Mouse (Mus musculus) stomach, embryonic 14.5 days (tissue): ENCODE data around the gene Wiz. TPM values are rescaled to one million over a fixed set of nuclear protein-coding genes. Genes with fewer than 3 reads are reported as not detected.

Experiments
- ATAC-seq: fragments of 200-750 bp; cut with Nextera tagmentation; 2 replicates; pipeline ENCODE4 v1.8.0; 2017; ENCODE audit warnings: low read depth, moderate TSS enrichment; ENCODE audit not compliant: insufficient number of reproducible peaks, insufficient read depth, low FRiP score
- H3K27ac ChIP-seq: fragments of 300-500 bp; sonication (generic); 2 replicates; pipeline ENCODE4 v1.5.1; 2014; ENCODE audit warnings: mild to moderate bottlenecking, low read length, moderate library complexity, mixed read lengths
- H3K27me3 ChIP-seq: fragments of 300-500 bp; sonication (generic); 2 replicates; pipeline ENCODE4 v1.6.1; 2014; ENCODE audit warnings: low read length, control low read depth, mixed read lengths; ENCODE audit not compliant: control insufficient read depth, insufficient read depth
- H3K36me3 ChIP-seq: fragments of 300-500 bp; sonication (generic); 2 replicates; pipeline ENCODE4 v1.6.1; 2014; ENCODE audit warnings: mild to moderate bottlenecking, control low read depth, low read length, moderate library complexity, mixed read lengths; ENCODE audit not compliant: control insufficient read depth, insufficient read depth
- H3K4me1 ChIP-seq: fragments of 300-500 bp; sonication (generic); 2 replicates; pipeline ENCODE4 v1.6.1; 2014; ENCODE audit warnings: low read length, control low read depth, mixed read lengths; ENCODE audit not compliant: control insufficient read depth, insufficient read depth
- H3K4me2 ChIP-seq: fragments of 300-500 bp; sonication (generic); replicated peaks from 2 replicates; pipeline ENCODE4 v1.6.1; 2014; ENCODE audit warnings: low read depth, low read length, control low read depth
- H3K4me3 ChIP-seq: fragments of 300-500 bp; sonication (generic); 2 replicates; pipeline ENCODE4 v1.5.1; 2014; ENCODE audit warnings: low read depth, low read length, control low read depth
- H3K9ac ChIP-seq: fragments of 300-500 bp; sonication (generic); replicated peaks from 2 replicates; pipeline ENCODE4 v1.6.1; 2014; ENCODE audit warnings: low read depth, mild to moderate bottlenecking, control low read depth, low read length, moderate library complexity, mixed read lengths
- H3K9me3 ChIP-seq: fragments of 300-500 bp; sonication (generic); 2 replicates; pipeline ENCODE4 v1.6.1; 2016; ENCODE audit warnings: low read depth, low read length, control low read depth; ENCODE audit not compliant: control insufficient read depth
- WGBS: fragments of 180-500 bp; shearing (Covaris S2); extraction: QIAGEN DNeasy Blood & Tissue Kit; methylation state at CpG from one replicate; pipeline ENCODE4 v1.1.7; 2014; 5-methylcytosine and 5-hydroxymethylcytosine counted together
- polyA plus RNA-seq: library from polyadenylated mRNA; unstranded; fragments of >200 nt; fragmentation: Nextera tagmentation; extraction: Ambion mirVana; gene quantifications from 2 replicates; pipeline ENCODE4 v1.2.1, GENCODE M21; 2014

Wiz gene
- 32.2 and 39.9 TPM in 2 replicates for polyA plus RNA-seq

GRCm38 (mm10) chr17:32389101-32389659 is at the start of gene Wiz:
TSS of gene Wiz (minus strand) at chr17:32389439.
- Histone ChIP-seq H3K36me3 (peaks cover 4% of the 10 kb centered on the region; the same call in 1 of the 2 replicates), H3K27ac (peak within 1 kb of the TSS; percentile 77), H3K4me2 (peak within 1 kb of the TSS; percentile 64), H3K9me3 (no peaks in the 10 kb centered on the region), H3K4me3 (peak within 1 kb of the TSS; percentile 78), H3K27me3 (peaks cover 22% of the 10 kb centered on the region), H3K9ac (peak within 1 kb of the TSS; percentile 50), H3K4me1 (no peaks in the 10 kb centered on the region)
- peak; percentile 87 for ATAC-seq
- WGBS, result under 1% methylated on average over 23 of the region's 44 CpGs

DNA sequence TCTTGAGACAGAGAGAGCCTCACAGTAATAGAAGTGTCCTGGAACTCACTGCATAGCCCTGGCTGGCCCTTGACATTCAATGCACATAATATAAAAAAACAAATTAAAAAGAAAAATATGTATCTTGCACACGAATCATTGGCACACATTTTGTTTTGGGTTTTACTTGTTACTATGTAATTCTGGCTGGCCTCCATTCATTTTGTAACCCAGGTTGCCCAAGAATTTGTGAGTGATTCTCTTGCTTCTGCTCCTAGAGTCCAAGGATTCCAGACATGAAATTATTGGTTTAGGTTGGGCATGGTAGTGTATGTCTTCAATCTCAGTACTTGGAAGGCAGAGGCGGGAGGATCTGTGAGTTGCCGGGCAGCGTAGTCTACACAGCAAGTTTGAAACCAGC is 47.9 kb upstream of the Wiz start:
- no peaks in the 10 kb centered on the region for H3K9me3 ChIP-seq
- no peak overlapping the region for H3K4me3 ChIP-seq
- ATAC-seq, result no peak
- no peaks in the 10 kb centered on the region for H3K27me3 ChIP-seq
- no peak overlapping the region for H3K9ac ChIP-seq
- WGBS, result 97% methylated on average over 4 of the region's 4 CpGs
- no peak overlapping the region for H3K27ac ChIP-seq
- H3K4me1 ChIP-seq, result no peaks in the 10 kb centered on the region
- no peak overlapping the region for H3K4me2 ChIP-seq
- no peaks in the 10 kb centered on the region for H3K36me3 ChIP-seq

- no peaks in the 10 kb centered on the region for H3K4me1 ChIP-seq
- H3K27me3 ChIP-seq, result no peaks in the 10 kb centered on the region
- H3K9ac ChIP-seq, result no peak overlapping the region
- no peak overlapping the region for H3K27ac ChIP-seq
- ATAC-seq, result no peak
- no peaks in the 10 kb centered on the region for H3K9me3 ChIP-seq
- 67% methylated on average over 5 of the region's 5 CpGs for WGBS
- H3K4me3 ChIP-seq, result no peak overlapping the region
- H3K36me3 ChIP-seq, result no peaks in the 10 kb centered on the region
- H3K4me2 ChIP-seq, result no peak overlapping the region
Observed at GRCm38 (mm10) chr17:32435151-32435550, 45.9 kb upstream of the Wiz start.

GRCm38 (mm10) chr17:32434324-32434723 is 45.1 kb upstream of the Wiz start:
- Histone ChIP-seq H3K27ac (no peak overlapping the region), H3K4me3 (no peak overlapping the region), H3K9me3 (no peaks in the 10 kb centered on the region), H3K4me2 (no peak overlapping the region), H3K4me1 (no peaks in the 10 kb centered on the region), H3K36me3 (no peaks in the 10 kb centered on the region), H3K9ac (no peak overlapping the region), H3K27me3 (no peaks in the 10 kb centered on the region)
- no peak for ATAC-seq
- 53% methylated on average over 4 of the region's 4 CpGs for WGBS

DNA sequence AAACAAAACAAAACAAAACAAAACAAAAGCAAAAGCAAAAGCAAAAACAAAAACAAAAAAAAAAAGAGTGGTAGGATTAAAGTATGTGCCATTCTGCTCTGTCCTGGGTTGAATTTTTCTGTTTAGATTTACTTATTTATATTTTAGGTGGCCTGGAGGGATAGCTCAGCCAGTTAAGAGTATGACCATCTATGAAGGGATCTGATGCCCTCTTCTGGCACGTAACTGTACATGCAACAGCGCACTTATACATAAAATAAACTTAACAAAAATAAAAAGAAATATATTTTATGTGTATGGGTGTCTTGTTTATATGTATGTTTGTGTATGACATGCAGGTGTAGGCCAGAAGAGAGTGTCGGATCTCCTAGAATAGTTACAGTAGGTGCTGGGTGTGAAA is 42.7 kb upstream of the Wiz start:
- Histone ChIP-seq H3K27ac (no peak overlapping the region), H3K36me3 (no peaks in the 10 kb centered on the region), H3K9ac (no peak overlapping the region), H3K4me2 (no peak overlapping the region), H3K9me3 (no peaks in the 10 kb centered on the region), H3K27me3 (no peaks in the 10 kb centered on the region), H3K4me3 (no peak overlapping the region), H3K4me1 (no peaks in the 10 kb centered on the region)
- ATAC-seq, result no peak
- 64% methylated on average over 3 of the region's 3 CpGs for WGBS

DNA sequence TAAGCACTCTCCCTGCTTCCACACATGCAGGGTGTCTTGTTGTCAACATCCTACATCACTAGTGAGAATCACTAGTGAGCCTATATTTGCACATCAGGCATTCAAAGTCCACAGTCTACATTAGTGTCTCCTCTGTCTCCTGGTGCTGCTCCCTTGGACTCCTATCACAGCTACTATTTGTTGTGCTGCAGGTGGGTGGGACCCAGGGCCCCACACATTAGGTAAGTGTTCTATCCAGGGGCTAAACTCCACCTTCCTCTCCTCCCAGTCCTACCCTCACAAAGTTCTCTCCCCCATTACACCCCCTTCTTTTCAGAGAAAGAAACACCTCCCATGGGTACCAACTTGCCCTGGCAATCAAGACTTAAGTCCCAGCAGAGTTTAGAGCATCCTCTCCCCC is 37.4 kb upstream of the Wiz start:
- ATAC-seq, result no peak
- Histone ChIP-seq H3K4me3 (no peak overlapping the region), H3K9ac (no peak overlapping the region), H3K27me3 (no peaks in the 10 kb centered on the region), H3K4me1 (no peaks in the 10 kb centered on the region), H3K36me3 (no peaks in the 10 kb centered on the region), H3K27ac (no peak overlapping the region), H3K9me3 (no peaks in the 10 kb centered on the region), H3K4me2 (no peak overlapping the region)

- no peak within 1 kb of the TSS for H3K4me3 ChIP-seq
- no peak within 1 kb of the TSS for H3K27ac ChIP-seq
- no peaks in the 10 kb centered on the region for H3K36me3 ChIP-seq
- H3K27me3 ChIP-seq, result no peaks in the 10 kb centered on the region
- no peak for ATAC-seq
- no peak within 1 kb of the TSS for H3K9ac ChIP-seq
- no peak within 1 kb of the TSS for H3K4me2 ChIP-seq
- 78% methylated on average over 2 of the region's 2 CpGs for WGBS
- no peaks in the 10 kb centered on the region for H3K4me1 ChIP-seq
- no peaks in the 10 kb centered on the region for H3K9me3 ChIP-seq
Observed at GRCm38 (mm10) chr17:32424034-32424433, 34.8 kb upstream of the Wiz start, which contains the start of gene Pglyrp2. TSS of gene Pglyrp2 (minus strand) at chr17:32424167.

GRCm38 (mm10) chr17:32420781-32421180 is 31.5 kb upstream of the Wiz start:
- Histone ChIP-seq H3K4me2 (no peak overlapping the region), H3K9ac (no peak overlapping the region), H3K9me3 (no peaks in the 10 kb centered on the region), H3K36me3 (no peaks in the 10 kb centered on the region), H3K4me1 (no peaks in the 10 kb centered on the region), H3K27ac (no peak overlapping the region), H3K4me3 (no peak overlapping the region), H3K27me3 (peaks cover 6% of the 10 kb centered on the region; the same call in 1 of the 2 replicates)
- no peak for ATAC-seq
- WGBS, result 76% methylated on average over 8 of the region's 8 CpGs

GRCm38 (mm10) chr17:32419989-32420388 is 30.8 kb upstream of the Wiz start:
- ATAC-seq, result no peak
- WGBS, result 42% methylated on average over 2 of the region's 2 CpGs
- H3K4me2 ChIP-seq, result no peak overlapping the region
- H3K36me3 ChIP-seq, result no peaks in the 10 kb centered on the region
- H3K27me3 ChIP-seq, result peaks cover 9% of the 10 kb centered on the region; the same call in 1 of the 2 replicates
- no peaks in the 10 kb centered on the region for H3K9me3 ChIP-seq
- no peaks in the 10 kb centered on the region for H3K4me1 ChIP-seq
- no peak overlapping the region for H3K4me3 ChIP-seq
- no peak overlapping the region for H3K9ac ChIP-seq
- H3K27ac ChIP-seq, result no peak overlapping the region
